Mouse (Mus musculus) kidney, postnatal 25 days (tissue): Measurements from ENCODE around the gene Tcp11l2.
A peak's percentile ranks its signal among the peaks of the same experiment; 100 is the strongest.

Source experiments
- DNase-seq, 2 experiments: peaks; one replicate each; pipeline ENCODE4 v3.0.0; 2021; ENCODE audit warnings: mixed read lengths in 2 of 2

The Tcp11l2 gene

DNA sequence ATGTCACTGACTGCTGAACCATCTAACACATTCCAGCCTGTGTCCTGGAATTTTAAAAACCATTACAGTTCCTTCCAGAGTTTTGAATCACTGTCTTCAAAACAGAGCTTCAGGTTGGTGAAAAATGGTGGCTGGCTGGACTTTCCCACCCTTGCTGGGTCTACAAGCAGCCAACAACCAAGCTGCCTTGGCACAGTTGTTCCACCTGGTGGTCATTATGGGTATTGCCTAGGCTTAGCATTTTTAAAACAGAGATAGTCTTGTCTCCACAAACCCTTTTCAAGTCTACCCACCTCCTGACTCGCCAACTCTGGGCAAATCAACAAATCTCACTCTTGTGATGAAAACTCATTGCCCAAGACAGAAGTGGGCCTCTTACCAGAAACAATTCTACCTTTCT, 17.9 kb upstream of the Tcp11l2 start:
- no peak for DNase-seq

DNA sequence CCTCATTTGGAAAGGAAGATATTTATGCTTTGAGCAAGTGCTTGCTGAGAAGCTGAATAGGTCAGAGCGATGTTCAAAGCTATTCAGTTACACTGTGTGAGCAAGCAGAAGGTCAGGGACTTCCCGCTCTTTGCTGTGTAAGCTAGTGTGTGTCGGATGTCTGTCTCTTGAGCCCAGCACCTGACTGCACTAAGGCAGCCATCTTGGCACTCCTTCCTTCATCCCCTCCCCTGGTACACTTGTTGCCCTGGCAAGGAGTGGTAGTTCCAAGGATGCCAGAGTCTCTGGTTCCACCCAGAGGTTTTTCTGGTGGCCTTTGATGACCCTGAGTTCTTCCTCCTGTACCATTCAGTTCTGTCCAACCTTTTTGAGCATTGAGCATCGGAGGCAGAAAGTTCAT, 16.4 kb upstream of the Tcp11l2 start:
- no peak for DNase-seq

- DNase-seq, result no peak
These were observed 14.3 kb upstream of the Tcp11l2 start for GRCm38 (mm10) chr10:84562121-84562520.

DNA sequence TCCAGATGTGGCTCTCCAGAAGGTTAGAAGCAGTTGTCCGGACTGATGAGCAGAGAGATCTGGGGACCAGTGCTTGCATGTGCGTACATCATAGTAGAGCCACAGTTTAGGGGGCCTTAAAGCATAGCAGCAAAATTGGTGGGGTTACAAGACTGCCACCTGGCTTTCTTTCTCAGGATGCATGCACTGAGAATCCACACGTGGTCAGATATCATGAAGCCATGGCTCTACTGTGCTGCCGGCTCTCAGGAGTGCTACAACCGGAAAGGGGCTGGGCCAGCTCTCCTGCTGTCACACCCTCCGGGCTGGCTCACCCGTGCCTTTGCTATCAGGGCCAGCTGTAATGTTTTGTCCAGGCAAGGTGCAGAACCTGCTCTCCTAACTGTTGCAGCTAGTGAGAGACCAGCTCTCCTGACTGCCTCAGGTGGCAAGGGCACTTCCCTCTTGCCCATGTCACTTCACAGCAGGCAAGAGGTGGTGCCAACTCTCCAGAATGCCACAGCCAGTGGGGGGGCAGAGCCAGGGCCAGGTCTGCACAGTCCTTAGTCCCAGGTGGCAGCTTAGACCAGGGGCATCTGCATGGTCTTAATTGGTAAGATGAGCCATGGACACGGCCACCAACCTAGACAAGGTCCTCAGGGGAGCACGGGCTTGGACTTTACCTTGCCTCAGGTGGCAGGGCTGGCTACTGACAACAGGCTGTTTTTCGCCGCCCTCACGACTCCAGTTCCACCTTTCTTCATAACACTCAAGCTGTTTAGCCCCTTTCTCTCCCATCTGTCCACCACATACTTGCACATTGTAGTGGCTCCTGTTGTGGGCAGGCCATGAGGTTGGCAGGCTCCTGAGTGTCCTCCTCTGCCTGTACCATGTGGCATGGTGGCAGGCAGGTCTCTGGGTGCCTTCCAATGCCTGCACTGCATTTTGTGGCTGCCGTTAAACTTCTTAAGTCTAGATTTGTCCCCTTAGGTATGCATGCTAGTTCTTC, 13.6 kb upstream of the Tcp11l2 start:
- DNase-seq, result peak in 1 of 2 experiments; percentile 60

DNA sequence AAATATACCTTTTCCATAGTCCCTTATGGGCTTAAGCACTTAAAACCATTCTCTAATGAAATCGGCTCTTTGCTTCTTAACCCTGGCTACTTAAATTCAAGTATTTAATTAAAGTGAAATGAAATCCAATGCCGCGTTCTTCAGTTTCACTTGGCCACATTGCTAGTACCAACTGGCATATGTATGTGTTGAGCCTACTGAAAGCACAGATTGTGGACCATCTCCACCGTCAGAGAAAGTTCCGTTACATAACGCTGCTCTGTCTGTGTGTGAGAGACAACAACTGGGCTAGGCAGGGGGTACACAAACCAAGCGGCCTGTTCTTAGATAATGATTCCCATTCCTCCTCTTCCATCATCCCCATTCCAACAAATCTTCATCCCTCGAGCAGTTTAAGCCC, 12.0 kb upstream of the Tcp11l2 start:
- DNase-seq, result no peak

DNA sequence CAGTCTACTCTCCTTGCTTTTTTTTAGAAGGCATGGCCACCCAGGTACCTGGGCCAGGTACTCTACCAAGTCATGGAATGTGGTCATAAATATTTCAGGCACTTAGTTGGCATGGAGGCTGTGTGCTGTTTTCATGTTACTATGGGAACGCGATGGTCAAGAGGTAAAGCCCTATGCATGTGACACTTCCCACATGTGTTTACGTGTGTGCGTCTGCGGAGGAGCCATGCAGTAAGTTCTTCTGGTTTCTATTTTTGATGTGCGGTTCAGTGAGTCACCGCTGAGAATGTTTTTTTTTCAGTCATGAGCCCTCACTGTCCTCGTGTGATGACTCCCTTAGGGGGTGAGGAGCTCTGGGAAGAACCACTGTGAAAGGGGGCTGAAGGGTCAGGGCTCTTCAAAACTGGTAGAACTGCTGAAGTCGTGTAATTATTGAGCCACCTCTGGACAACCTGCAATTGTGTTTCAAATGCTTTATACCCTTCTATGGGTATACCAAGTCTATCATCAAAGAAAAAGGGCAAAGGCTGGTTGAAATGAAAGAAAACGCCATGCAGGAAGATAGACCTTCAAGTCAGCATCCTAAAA, 5.3 kb upstream of the Tcp11l2 start:
- DNase-seq, result no peak

DNA sequence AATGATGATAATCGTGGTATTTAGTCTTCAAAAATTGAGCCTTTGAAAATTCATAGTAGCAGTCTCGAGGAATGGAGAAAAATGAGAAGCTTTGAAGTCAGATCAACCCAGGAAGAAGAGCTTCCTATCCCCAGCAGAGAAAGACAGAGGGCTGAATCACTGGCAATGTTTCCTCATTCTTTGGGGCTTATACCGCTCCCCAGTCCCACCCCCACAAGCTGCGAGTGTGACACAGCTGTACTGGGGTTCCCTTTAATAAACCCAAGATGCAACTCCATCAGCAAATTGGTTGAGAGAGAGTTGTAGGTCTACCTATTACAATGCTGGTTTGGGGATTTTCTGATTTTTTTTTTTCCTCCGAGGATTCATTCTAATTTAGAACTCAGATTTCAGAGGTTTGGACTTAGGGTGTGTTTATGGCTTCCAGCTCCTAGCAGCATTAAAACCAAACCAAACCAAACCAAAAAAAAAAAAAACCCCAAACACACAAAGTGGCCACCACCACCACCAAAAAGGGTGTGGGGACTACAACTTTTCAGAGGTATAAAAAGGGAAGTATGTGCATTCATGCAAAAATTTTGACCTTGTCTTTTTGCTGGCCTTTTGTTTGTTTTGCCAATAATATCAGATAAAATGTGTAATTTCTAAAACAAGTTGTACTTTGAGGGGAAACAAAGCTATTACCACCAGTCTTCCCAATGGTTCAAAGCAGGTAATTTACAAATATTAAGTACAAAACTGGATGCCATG, 2.6 kb upstream of the Tcp11l2 start:
- no peak for DNase-seq

DNA sequence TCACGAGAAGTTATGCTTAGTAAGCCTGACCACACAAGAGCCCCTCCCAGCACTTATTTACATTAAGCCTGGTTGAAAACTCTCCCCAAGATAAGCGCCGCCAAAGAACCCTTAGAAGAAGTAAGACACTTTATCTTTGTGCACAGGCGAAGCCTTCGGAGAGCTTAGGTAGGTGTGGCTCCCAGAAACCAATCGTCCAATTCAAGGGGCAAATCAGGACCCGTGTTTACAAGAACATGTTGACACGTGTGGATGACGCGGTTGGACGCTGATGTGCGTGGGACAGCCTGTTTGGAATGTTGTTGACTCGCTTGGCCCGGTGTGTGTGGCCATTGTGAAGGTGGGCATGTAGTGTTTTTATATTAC, 414 bp upstream of the Tcp11l2 start:
- DNase-seq, result no peak

- DNase-seq, result peak; percentile 90 to 93
These were observed 773 bp downstream of the Tcp11l2 start for GRCm38 (mm10) chr10:84577071-84577727.

GRCm38 (mm10) chr10:84578738-84579137, 2.3 kb downstream of the Tcp11l2 start:
- DNase-seq, result no peak

GRCm38 (mm10) chr10:84579527-84579926, 3.1 kb downstream of the Tcp11l2 start:
- DNase-seq, result no peak

DNA sequence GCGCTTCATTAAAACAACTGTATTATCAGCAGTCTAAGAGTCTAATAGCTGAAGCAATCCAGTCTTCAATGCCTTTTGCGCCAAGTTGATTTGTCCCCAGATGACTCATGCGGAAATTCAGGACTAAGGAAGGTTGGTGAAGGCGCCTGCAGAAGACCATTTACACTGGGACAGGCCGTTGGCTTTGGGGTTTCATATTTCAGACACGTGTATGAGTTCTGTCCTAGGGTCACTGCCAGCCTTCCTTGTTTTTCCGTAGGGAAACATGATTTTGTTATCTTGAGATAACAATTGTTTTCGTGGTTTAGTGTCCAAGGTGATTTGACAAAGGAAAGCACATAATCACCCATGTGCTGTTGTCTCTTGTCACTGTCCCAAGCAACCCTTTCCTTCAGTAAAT, 4.8 kb downstream of the Tcp11l2 start:
- no peak for DNase-seq

- DNase-seq, result no peak
These were observed 5.8 kb downstream of the Tcp11l2 start for GRCm38 (mm10) chr10:84582236-84582635.

- DNase-seq, result no peak
These were observed 8.2 kb downstream of the Tcp11l2 start for GRCm38 (mm10) chr10:84584451-84585293.

GRCm38 (mm10) chr10:84585294-84585650, 8.8 kb downstream of the Tcp11l2 start:
- DNase-seq, result no peak

DNA sequence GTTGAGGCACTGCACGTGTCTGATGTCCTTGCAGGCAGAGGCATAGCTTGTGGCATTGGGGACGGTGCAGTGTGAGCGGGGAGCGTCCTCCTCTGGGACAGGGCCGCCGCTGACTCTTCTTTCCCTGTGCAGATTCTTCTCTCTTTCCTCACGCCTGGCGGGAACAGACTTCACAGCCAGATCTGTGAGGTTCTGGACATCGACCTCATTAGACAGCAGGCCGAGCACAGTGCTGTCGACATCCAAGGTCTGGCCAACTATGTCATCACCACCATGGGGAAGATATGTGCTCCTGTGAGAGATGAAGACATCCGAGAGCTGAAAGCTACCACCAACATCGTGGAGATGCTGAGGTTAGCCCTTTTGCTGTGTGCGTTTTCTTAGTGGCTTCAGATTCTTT, 14.5 kb downstream of the Tcp11l2 start:
- no peak for DNase-seq

DNA sequence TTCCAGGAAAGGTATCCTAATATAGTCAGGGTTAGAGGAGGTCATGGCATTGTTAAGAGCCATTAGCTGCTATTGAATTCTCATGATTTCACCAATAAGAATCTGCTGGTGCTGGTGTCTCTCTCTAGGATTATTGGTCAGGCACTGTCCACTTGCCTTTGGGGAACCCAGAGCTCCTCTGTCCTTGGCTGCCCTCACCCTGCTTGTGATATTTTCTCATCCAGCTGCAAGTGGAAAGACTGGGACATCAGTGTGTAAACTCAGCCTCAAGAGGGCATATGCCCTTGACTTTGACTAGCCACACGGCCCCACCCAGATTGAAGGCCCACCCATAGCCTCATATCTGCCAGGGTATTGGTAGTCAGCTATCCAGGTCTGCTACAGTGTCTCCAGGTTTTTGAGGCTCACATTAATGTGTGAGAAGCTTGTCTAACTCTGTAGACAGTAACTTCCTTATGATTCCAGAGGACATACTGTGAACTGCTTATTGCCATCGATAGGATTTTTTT, 15.3 kb downstream of the Tcp11l2 start:
- DNase-seq, result no peak

GRCm38 (mm10) chr10:84592745-84593144, 16.3 kb downstream of the Tcp11l2 start:
- no peak for DNase-seq

GRCm38 (mm10) chr10:84597127-84597785, 20.8 kb downstream of the Tcp11l2 start:
- DNase-seq, result peak in 1 of 2 experiments; percentile 43

DNA sequence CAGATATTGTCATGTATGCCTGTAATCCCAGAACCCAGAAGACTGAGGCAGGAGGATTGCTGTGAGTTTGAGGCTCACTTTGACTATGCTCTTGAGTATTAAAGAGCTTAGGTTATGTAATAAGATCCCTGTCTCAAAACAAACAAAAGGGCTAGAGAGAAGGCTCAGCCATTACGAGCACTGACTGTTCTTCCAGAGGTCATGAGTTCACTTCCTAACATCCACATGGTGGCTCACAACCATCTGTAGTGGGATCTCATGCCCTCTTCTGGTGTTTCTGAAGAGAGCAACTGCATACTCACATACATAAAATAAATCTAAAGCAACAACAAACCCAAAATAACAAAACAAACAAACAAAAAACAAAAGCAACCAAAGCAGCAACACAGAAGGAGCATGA, 21.7 kb downstream of the Tcp11l2 start:
- no peak for DNase-seq

GRCm38 (mm10) chr10:84600136-84600535, 23.7 kb downstream of the Tcp11l2 start:
- peak; percentile 45 to 49 for DNase-seq
